Mouse (Mus musculus): ENCODE measurements around the gene 9930021J03Rik.

The 9930021J03Rik gene

DNA sequence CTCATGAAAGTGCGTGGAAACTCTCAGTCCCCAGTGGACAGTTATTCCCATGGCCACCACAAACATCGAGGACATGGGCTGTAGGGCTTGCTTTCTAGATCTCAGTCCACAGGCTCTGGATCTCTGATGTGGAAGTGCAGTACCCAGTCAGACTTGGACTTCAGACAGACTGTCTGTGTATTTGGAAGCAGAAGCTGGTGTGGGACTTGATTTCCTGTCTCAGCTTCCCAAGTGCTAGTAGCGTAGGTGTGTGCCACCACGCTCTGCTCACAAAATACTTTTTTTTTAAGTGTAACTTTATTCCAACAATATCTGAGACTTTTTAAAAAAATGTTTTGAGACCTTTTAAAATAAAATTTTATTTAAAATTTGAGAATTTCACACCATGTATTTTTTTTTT, 109.5 kb downstream of the 9930021J03Rik start:
- DNase-seq (ENCODE audit: low spot score in 2 of 2), result no peak

DNA sequence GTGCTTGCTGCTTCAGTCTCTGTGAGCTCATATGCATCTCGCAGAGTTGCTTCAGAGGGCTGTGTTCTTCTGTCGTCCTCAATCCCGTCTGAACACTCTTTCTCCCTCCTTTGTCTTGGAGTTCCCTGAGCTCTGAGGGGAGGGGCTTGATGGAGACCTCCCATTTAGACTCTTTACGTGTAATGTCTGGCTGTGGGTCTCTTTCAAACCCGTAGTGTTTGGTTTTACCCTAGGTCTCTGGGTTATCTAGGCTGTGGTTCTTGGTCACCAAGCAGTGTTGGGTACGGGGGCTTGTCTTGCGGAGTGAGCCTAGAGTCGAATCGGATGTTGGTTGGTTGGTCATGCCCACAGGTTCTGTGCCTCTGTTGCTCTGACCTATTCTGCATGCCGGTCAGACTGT, 110.7 kb downstream of the 9930021J03Rik start:
- DNase-seq (ENCODE audit: low spot score in 2 of 2), result no peak

DNA sequence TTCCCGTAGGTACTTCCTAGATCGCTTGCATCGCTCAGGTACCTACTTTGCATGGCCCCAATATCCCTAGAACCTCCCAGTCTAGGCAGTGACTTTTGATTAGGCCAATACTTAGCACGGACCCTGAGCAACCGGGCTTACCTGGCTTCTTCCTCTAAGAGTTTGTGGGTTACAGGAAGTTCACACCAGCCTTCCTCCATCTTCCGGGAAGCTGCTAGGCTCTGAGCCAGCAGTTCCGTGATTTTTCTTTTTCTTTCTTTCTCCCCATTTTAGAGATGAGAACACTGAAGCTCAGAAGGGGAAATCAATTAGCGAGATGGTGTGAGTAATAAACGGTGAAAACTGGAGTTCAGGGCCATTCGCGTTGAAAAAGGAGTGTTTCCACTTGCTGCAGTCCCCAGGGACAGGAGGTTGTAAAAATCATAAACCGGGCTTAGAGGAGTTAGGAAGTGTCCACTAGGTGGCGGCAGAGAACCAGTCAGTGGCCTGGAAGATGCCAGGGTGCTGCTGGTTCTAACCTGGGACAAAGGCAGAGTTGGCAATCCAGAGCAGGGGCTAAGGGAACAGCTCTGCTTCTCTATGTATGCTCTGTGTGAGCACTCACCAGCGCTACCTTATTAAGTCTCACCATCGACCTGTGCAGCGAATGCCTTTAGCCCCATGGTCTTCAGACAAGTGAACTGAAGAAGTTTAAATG, 121.8 kb downstream of the 9930021J03Rik start:
- DNase-seq (ENCODE audit: low spot score in 2 of 2), result peak; percentile 49 to 80

DNA sequence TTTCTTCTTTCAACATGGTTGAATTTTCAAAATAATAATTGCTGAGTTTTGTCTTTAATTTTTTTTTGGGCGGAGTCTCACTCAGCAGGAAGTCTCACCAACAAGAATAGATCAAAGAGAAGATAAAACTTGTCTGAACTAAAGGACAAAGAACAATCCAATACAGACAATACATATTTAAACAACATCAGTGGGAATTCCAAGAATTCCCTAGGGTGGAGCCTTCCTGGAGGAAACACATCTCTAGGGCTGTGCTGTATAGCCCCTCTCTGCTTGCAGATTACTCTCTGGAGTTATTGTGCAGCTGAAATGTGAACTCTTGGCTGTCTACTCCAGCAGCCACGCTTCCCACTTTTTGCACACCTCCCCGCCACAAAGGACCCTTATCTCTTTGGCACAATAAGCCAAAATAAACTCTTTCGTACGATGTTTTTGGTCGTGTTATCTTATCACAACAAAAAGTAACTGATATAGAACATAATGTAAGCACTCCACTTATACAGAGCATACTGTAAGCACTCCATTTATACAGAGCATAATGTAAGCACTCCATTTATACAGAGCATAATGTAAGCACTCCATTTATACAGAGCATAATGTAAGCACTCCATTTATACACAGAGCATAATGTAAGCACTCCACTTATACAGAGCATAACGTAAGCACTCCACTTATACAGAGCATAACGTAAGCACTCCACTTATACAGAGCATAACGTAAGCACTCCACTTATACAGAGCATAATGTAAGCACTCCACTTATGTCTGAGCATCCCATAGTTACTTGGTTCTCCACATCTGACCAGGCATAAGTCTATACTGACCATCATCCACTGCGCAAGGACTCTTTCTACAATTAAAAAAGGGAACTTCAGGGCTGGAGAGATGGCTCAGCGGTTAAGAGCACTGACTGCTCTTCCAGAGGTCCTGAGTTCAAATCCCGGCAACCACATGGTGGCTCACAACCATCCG, 125.3 kb downstream of the 9930021J03Rik start:
- no peak for DNase-seq (ENCODE audit: low spot score in 2 of 2)

DNA sequence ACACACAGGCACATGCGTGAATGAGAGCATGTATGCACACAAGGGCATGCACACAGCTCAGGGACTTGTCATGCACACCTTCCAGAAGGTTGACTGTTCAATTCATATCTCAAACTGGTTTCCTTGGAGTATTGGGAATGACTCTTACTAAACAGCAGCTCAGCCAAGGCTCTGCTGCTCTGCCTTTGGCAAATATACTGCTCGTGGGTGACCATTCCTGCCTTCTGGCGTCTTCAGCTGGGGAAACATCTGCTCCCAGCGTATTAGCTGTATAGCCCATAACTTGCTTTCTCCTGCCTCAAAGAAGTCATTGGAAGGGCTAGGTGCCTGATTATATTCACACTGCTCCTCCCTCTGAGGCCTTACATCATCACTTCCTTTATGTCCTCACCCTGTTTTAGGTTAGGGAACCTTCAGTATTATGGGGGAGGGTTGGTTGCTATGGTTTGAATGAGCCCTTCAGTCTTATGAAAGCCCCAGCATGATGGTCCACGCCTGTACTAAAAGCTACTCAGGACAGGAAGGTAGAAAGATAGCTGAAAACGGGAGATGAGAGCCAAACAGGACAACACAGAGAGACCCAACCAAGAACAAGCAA, 127.5 kb downstream of the 9930021J03Rik start:
- no peak for DNase-seq (ENCODE audit: low spot score in 2 of 2)

DNA sequence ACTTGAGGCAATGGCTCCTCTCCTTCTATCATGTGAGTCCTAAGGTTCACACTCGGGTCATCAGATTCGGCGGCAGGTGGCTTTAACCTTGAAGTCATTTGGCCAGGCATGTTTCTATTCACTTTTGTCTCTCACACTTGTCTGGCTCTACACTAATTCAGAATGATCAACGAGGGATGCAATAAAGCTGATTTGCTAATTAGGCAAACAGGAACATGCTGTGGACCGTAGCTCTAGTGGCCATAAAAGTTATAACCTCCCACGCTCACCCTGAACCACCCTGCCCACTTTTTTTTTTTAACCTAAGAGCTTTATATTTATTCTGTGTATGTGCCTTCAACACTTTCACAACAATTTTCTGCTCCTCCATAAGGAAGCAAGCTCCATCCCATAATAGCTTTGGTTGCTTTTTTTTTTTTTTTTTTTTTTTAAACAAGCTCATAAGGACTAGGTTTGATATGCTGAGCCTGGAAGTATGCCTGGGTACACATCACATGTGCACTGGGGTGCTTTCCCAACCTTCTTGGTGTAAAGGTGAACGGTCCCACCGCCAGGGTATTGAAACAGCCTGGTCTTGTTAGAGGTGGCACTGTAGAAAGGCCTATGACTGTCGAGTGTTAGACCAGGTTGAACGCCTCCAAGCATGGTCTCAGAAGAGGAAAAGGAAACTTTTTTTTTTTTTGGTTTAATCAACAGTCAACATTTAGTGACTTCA, 129.2 kb downstream of the 9930021J03Rik start:
- DNase-seq (ENCODE audit: low spot score in 2 of 2), result no peak

DNA sequence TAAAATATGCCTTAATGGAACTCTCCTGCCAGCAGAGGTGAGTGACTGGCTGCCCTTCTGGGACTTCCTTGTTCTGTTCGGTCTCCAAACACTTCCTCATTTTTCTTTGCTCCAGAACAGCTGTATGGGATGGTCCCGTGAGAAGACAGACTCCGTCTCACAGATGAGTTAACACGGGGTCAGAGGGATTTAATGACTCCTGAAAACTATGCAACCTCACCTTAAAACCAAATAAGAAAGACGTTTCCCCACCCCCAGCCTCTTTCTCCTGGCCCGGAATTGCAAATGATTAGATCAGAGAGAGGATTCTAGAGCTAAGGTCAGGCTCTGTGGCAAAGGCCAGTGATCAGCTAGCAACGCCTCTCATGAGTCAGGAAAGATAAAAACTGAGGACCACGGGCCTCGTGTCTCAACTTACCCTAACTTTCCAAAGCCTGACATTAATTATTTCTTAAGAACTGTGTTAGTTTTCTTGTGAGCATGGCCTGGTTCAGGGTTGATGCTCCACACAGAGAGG, 130.2 kb downstream of the 9930021J03Rik start:
- no peak for DNase-seq (ENCODE audit: low spot score in 2 of 2)

DNA sequence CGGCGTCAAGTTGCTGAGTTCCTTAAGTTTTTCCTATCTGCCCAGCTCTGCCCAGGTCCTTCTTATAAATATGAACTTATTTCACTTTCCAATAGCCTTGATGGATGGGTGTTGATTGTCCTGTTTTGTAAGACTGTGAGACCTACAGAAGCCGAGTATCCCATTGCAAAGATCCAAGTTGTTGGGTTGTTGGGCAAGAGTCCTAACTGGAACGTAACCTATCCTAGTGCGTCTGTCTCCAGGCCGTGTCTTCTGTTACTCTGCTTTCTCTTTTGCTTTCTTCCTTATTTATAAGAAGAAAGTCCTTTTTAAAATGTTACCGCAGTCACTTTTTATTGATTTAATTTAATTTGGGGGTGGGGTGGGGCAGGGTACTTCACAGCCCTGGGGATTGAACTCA, 130.8 kb downstream of the 9930021J03Rik start:
- no peak for DNase-seq (ENCODE audit: low spot score in 2 of 2)

DNA sequence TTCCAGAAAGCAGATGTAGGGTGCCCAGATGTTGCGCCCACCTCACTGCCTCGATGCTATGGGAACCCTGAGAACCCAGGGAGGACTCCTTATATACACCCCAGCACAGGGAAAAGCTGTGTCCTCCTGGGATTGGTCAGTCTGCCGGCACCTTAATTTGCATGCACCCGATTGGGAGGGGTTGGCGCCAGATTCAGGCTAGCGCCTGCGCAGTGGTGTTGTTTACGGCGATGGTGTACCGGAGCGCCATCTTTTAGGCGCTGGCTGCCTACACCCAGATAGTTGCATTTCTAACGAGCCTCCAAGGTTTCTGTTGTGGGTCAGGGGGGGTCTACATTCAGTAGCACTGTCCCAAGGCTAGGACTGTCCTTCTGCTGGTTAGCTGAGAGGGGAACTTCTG, 133.1 kb downstream of the 9930021J03Rik start:
- no peak for DNase-seq (ENCODE audit: low spot score in 2 of 2)

DNA sequence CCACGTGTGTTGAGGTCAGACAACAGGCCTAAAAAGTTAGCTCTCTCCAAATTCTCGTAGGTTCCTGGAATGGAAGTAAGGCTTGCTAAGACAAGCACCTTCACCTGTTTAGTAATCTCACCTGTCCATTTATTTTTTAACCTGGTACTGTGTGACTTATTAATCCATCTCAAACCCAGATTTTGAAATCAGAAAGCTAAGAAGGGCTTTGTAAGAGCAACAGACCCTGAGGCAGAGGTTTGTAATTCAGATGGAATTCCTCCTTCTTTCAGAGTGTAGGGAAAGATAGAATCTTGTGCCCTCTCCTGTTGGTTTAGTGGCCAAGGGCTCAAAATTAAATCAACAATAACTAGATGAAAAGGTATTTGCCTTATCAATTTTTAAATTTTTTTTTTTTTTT, 134.6 kb downstream of the 9930021J03Rik start:
- no peak for DNase-seq (ENCODE audit: low spot score in 2 of 2)

DNA sequence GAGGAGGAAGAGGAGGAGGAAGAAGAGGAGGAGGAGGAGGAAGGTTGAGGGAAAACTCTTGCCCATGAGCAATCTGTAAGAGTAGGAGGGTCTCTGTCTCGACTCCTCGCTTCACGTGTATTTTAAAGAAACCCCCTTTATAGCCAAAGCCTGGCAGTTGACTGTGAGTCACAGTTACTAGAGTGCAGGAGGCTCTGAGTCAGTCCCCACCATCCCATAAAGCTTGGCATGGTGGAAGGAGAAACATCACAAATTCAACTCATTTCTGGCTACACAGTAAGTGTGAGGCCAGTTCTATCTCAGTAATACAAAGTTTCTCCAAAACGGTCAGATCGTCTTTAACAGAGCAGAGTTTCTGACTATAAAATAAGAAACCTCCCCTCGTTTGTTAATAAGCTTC, 135.5 kb downstream of the 9930021J03Rik start:
- no peak for DNase-seq (ENCODE audit: low spot score in 2 of 2)

DNA sequence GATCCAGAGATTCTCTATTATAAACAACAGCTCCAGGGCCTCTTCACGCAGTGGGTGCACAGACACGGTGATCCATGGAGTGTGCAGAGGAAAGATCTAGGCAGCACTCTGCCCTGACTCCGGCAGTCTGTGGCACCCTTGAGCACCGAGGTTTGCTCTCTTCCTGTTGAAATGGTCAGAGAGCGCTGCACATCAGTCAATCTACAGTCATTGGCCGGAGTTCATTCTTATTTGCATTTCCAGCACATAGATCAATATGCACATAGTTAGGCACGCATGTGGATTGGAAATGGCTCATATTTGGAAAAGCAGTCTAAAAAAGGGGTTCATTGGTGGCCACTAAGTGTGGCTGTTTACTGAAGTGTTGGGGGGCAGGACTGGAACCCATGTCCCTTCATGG, 137.7 kb downstream of the 9930021J03Rik start:
- no peak for DNase-seq (ENCODE audit: low spot score in 2 of 2)

DNA sequence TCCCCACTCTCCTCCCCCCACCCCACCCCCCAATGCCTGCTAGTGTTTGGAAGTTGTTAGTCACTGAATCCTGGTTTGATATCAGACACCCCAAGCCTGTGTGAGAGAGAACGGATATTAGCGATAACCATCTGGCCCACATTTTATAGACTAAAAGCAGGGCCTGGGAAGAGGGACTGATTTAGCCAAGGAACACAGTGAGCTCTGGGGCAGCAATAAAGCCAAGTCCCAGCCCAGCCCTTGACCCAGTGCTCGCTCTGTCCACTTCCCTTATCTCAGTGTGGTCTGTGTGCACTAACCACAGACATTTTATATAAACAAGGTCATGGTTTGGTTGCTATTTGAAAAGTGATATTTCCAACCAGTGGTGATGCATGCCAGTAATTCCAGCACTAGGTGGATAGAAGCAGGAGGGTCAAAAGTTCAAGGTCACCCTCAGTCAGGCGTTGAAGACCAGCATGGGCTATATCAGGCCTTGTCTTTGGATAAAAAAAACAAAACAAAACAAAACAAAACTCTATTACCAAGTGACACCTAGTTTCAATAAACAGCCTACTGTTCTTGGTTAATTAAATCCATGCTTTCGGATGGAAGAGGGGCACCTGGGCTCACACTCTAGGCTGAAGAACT, 138.7 kb downstream of the 9930021J03Rik start:
- DNase-seq (ENCODE audit: low spot score in 2 of 2), result no peak

DNA sequence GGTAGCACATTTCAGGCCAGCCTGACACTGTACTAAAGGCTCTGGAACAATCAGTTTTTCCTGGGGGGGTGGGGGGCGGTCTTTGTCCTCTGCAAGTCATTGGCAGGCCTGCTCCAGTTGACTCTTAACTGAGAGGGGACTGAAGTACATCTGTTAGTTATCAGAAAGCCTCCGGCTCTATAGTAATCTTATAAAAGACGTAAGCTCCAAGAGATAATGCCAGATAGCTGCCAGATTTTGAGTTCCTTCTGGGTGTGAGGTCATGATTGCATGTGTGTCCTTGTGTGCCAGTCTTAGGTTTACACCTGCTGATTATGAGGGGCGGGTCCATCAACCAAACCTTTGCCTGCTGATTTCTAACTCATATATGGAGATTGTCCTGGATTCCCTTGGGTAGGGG, 139.6 kb downstream of the 9930021J03Rik start:
- DNase-seq (ENCODE audit: low spot score in 2 of 2), result no peak

DNA sequence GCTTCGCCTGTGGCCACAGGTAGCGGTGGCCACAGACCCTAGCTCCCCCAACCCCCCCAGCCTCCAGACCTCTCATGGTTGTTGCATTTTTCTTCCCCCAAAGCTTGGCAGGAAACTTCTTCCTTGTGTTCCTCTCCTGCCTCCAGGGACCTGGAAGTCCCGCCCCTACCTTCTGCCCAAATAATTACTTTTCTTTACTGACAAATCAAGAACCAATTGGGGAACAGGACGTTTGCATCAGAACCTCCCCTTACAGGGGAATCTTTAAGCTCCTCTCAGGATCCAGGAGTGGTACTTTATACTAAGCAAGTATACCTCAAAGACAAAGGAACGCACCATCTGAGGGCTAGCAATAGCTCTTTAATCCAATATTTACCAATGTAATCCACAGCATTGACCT, 140.9 kb downstream of the 9930021J03Rik start:
- DNase-seq (ENCODE audit: low spot score in 2 of 2), result no peak
